Mouse (Mus musculus) ZHBTc4 (cell line): Measurements from ENCODE around the gene Nav2.
A peak's percentile ranks its signal among the peaks of the same experiment; 100 is the strongest.

Experiments
- DNase-seq: peaks from one replicate; pipeline ENCODE4 v3.0.0-alpha.2; 2011; ENCODE audit warnings: low read depth, low spot score

The Nav2 gene

GRCm38 (mm10) chr7:49047336-49047735 is 138.8 kb downstream of the Nav2 start:
- DNase-seq: no peak

- DNase-seq: no peak
These were observed 144.5 kb downstream of the Nav2 start for GRCm38 (mm10) chr7:49052871-49053618.

- no peak for DNase-seq
These were observed 146.8 kb downstream of the Nav2 start for GRCm38 (mm10) chr7:49055273-49055672.

GRCm38 (mm10) chr7:49058304-49059012 is 149.9 kb downstream of the Nav2 start:
- no peak for DNase-seq

- no peak for DNase-seq
These were observed 156.4 kb downstream of the Nav2 start for GRCm38 (mm10) chr7:49064792-49065521.

- DNase-seq: peak; percentile 20
These were observed 157.3 kb downstream of the Nav2 start for GRCm38 (mm10) chr7:49065621-49066475.

GRCm38 (mm10) chr7:49066828-49067227 is 158.3 kb downstream of the Nav2 start:
- no peak for DNase-seq

- DNase-seq: peak; percentile 27
These were observed 161.0 kb downstream of the Nav2 start for GRCm38 (mm10) chr7:49069396-49069961.

GRCm38 (mm10) chr7:49070621-49071020 is 162.1 kb downstream of the Nav2 start:
- DNase-seq: no peak

- peak; percentile 29 for DNase-seq
These were observed 162.6 kb downstream of the Nav2 start for GRCm38 (mm10) chr7:49071141-49071567.

GRCm38 (mm10) chr7:49075333-49075934 is 166.9 kb downstream of the Nav2 start:
- DNase-seq: no peak

GRCm38 (mm10) chr7:49076283-49076694 is 167.8 kb downstream of the Nav2 start:
- no peak for DNase-seq

GRCm38 (mm10) chr7:49078930-49079329 is 170.4 kb downstream of the Nav2 start:
- DNase-seq: no peak

- no peak for DNase-seq
These were observed 174.2 kb downstream of the Nav2 start for GRCm38 (mm10) chr7:49082585-49083165.

GRCm38 (mm10) chr7:49084768-49085167 is 176.3 kb downstream of the Nav2 start:
- DNase-seq: no peak

- no peak for DNase-seq
These were observed 177.2 kb downstream of the Nav2 start for GRCm38 (mm10) chr7:49085759-49086158.

GRCm38 (mm10) chr7:49087154-49087553 is 178.6 kb downstream of the Nav2 start:
- DNase-seq: no peak

GRCm38 (mm10) chr7:49088198-49088912 is 179.8 kb downstream of the Nav2 start:
- no peak for DNase-seq

GRCm38 (mm10) chr7:49091371-49091770 is 182.9 kb downstream of the Nav2 start:
- no peak for DNase-seq

- DNase-seq: no peak
These were observed 183.4 kb downstream of the Nav2 start for GRCm38 (mm10) chr7:49091921-49092320.
